Mouse (Mus musculus): Measurements from ENCODE around the gene Coro1b.

GRCm38 (mm10) chr19:4106654-4107053 is 41.8 kb upstream of the Coro1b start:
- TF ChIP-seq CTCF (conservative IDR thresholded peaks at IDR 0.05; ENCODE audit: low read length) (no peak), POU5F1 (IDR thresholded peaks at IDR 0.05; ENCODE audit: borderline replicate concordance, low read length) (no peak)

All from E14TG2a.4 (cell line).